Mouse (Mus musculus) myocyte (in vitro differentiated cells): ENCODE data around the gene Cemip2. TPM values are rescaled to one million over a fixed set of nuclear protein-coding genes. Genes with fewer than 3 reads are reported as not detected.

Experiments
- H3K27me3 ChIP-seq: one replicate; pipeline ENCODE4 v1.6.1; 2011; ENCODE audit not compliant: control insufficient read depth, insufficient read depth, insufficient read length
- H3K36me3 ChIP-seq: one replicate; pipeline ENCODE4 v1.6.1; 2011; ENCODE audit not compliant: control insufficient read depth, insufficient read depth
- H3K4me2 ChIP-seq: one replicate; pipeline ENCODE4 v1.6.1; 2011; ENCODE audit warnings: low read depth, control low read depth
- H3K4me3 ChIP-seq: one replicate; pipeline ENCODE4 v1.5.1; 2011; ENCODE audit warnings: mild to moderate bottlenecking, control low read depth, moderate library complexity
- H3K79me2 ChIP-seq: one replicate; pipeline ENCODE4 v1.6.1; 2011; ENCODE audit not compliant: control insufficient read depth, insufficient read depth
- H3ac ChIP-seq: one replicate; pipeline ENCODE4 v1.6.1; 2011; ENCODE audit not compliant: control insufficient read depth, insufficient read length
- CEBPB ChIP-seq: IDR thresholded peaks from 2 replicates; pipeline ENCODE4 v1.6.1; 2011; ENCODE audit warnings: mild to moderate bottlenecking, moderate library complexity; ENCODE audit not compliant: poor library complexity, insufficient read depth, severe bottlenecking
- E2F4 ChIP-seq: IDR thresholded peaks from one replicate; pipeline ENCODE4 v1.6.1; 2011; ENCODE audit warnings: mild to moderate bottlenecking, control low read depth, moderate library complexity; ENCODE audit not compliant: insufficient read depth
- MAX ChIP-seq: IDR thresholded peaks from one replicate; pipeline ENCODE4 v1.6.1; 2011; ENCODE audit warnings: low read depth, mild to moderate bottlenecking, control low read depth
- MYOD1 ChIP-seq, 3 experiments: IDR thresholded peaks; one replicate each; pipeline ENCODE4 v1.6.1; 2011; ENCODE audit warnings: control low read depth in 2 of 3, low read depth in 2 of 3, mild to moderate bottlenecking in 2 of 3, moderate library complexity in 1 of 3; ENCODE audit not compliant: insufficient read length in 2 of 3, control insufficient read depth in 1 of 3
- MYOG ChIP-seq, 3 experiments: IDR thresholded peaks; one replicate each; pipeline ENCODE4 v1.6.1; 2011; ENCODE audit warnings: control low read depth in 2 of 3, low read depth in 2 of 3, mild to moderate bottlenecking in 2 of 3; ENCODE audit not compliant: insufficient read length in 2 of 3, control insufficient read depth in 1 of 3, insufficient read depth in 1 of 3
- POLR2A ChIP-seq: IDR thresholded peaks from one replicate; pipeline ENCODE4 v1.6.1; 2011; ENCODE audit warnings: low read depth, mild to moderate bottlenecking, control low read depth, moderate library complexity; ENCODE audit not compliant: insufficient read length
- POLR2AphosphoS2 ChIP-seq: IDR thresholded peaks from one replicate; pipeline ENCODE4 v1.6.1; 2011; ENCODE audit warnings: low read depth, control low read depth; ENCODE audit not compliant: insufficient read length
- REST ChIP-seq: IDR thresholded peaks from one replicate; pipeline ENCODE4 v1.6.1; 2011; ENCODE audit warnings: mild to moderate bottlenecking, control low read depth, moderate library complexity; ENCODE audit not compliant: insufficient read depth, insufficient read length
- SRF ChIP-seq: IDR thresholded peaks from one replicate; pipeline ENCODE4 v1.6.1; 2011; ENCODE audit warnings: low read depth; ENCODE audit not compliant: control insufficient read depth, insufficient read length
- TCF12 ChIP-seq: IDR thresholded peaks from one replicate; pipeline ENCODE4 v1.6.1; 2011; ENCODE audit warnings: mild to moderate bottlenecking, control low read depth; ENCODE audit not compliant: poor library complexity, insufficient read depth, severe bottlenecking
- TCF3 ChIP-seq: IDR thresholded peaks from one replicate; pipeline ENCODE4 v1.6.1; 2011; ENCODE audit warnings: low read depth, control low read depth; ENCODE audit not compliant: insufficient read length
- USF1 ChIP-seq: IDR thresholded peaks from one replicate; pipeline ENCODE4 v1.6.1; 2011; ENCODE audit warnings: low read depth, mild to moderate bottlenecking, control low read depth, moderate library complexity
- polyA plus RNA-seq: library from polyadenylated mRNA; unstranded; fragments of >200 nt; fragmentation: generic; extraction: Trizol; gene quantifications from one replicate; pipeline ENCODE4 v1.2.1, GENCODE M21; 2012; ENCODE audit warnings: missing spikeins

The Cemip2 gene
- polyA plus RNA-seq, 1 experiment, result 14.5 TPM

- H3K27me3 ChIP-seq, result no peaks in the 10 kb centered on the region
- no peaks in the 10 kb centered on the region for H3K79me2 ChIP-seq
- no peak overlapping the region for H3K4me3 ChIP-seq
- peaks cover 50% of the 10 kb centered on the region for H3K36me3 ChIP-seq
- H3ac ChIP-seq, result no peak overlapping the region
- no peak overlapping the region for H3K4me2 ChIP-seq
- no peak for TF ChIP-seq E2F4
- TF ChIP-seq REST, result no peak
- no peak for TF ChIP-seq CEBPB
- TF ChIP-seq MYOD1 (IDR thresholded peaks at IDR 0.05; ENCODE audit: control insufficient read depth in 1 of 3, insufficient read length in 2 of 3, low read depth in 2 of 3), result no peak
- TF ChIP-seq POLR2AphosphoS2, result no peak
- TF ChIP-seq USF1, result no peak
- TF ChIP-seq TCF3, result no peak
- TF ChIP-seq MYOG (IDR thresholded peaks at IDR 0.05; ENCODE audit: control insufficient read depth in 1 of 3, insufficient read depth in 1 of 3, insufficient read length in 2 of 3, low read depth in 2 of 3), result no peak
- TF ChIP-seq MAX, result no peak
- TF ChIP-seq POLR2A, result no peak
- no peak for TF ChIP-seq SRF
- no peak for TF ChIP-seq TCF12
Observed at GRCm38 (mm10) chr19:21825128-21825885, 47.2 kb downstream of the Cemip2 start.

GRCm38 (mm10) chr19:21833416-21833992 is 55.4 kb downstream of the Cemip2 start:
- TF ChIP-seq POLR2A (no peak), REST (no peak)
- peaks cover 62% of the 10 kb centered on the region for H3K36me3 ChIP-seq
- no peaks in the 10 kb centered on the region for H3K27me3 ChIP-seq
- no peaks in the 10 kb centered on the region for H3K79me2 ChIP-seq
- no peak overlapping the region for H3K4me3 ChIP-seq
- no peak overlapping the region for H3ac ChIP-seq
- H3K4me2 ChIP-seq, result no peak overlapping the region

- TF ChIP-seq SRF (no peak), TCF3 (no peak), MYOG (IDR thresholded peaks at IDR 0.05; ENCODE audit: control insufficient read depth in 1 of 3, insufficient read depth in 1 of 3, insufficient read length in 2 of 3, low read depth in 2 of 3) (no peak), E2F4 (no peak), CEBPB (no peak)
- no peak overlapping the region for H3ac ChIP-seq
Observed at GRCm38 (mm10) chr19:21834952-21835351, 56.8 kb downstream of the Cemip2 start.

GRCm38 (mm10) chr19:21850721-21851120 is 72.6 kb downstream of the Cemip2 start:
- H3ac ChIP-seq, result no peak overlapping the region

More at GRCm38 (mm10) chr19:21834952-21835351, 56.8 kb downstream of the Cemip2 start:
- Histone ChIP-seq H3K79me2 (no peaks in the 10 kb centered on the region), H3K4me2 (no peak overlapping the region), H3K36me3 (peaks cover 62% of the 10 kb centered on the region), H3K27me3 (no peaks in the 10 kb centered on the region), H3K4me3 (no peak overlapping the region)

GRCm38 (mm10) chr19:21854526-21855228 is 76.5 kb downstream of the Cemip2 start:
- Histone ChIP-seq H3K79me2 (no peaks in the 10 kb centered on the region), H3K36me3 (peaks cover 51% of the 10 kb centered on the region), H3K4me2 (no peak overlapping the region), H3K4me3 (no peak overlapping the region), H3ac (no peak overlapping the region), H3K27me3 (no peaks in the 10 kb centered on the region)
- no peak for TF ChIP-seq MYOD1 (IDR thresholded peaks at IDR 0.05; ENCODE audit: control insufficient read depth in 1 of 3, insufficient read length in 2 of 3, low read depth in 2 of 3)
- TF ChIP-seq USF1, result no peak
- TF ChIP-seq MYOG (IDR thresholded peaks at IDR 0.05; ENCODE audit: control insufficient read depth in 1 of 3, insufficient read depth in 1 of 3, insufficient read length in 2 of 3, low read depth in 2 of 3), result no peak
- no peak for TF ChIP-seq CEBPB
- no peak for TF ChIP-seq TCF3
- TF ChIP-seq POLR2A, result no peak
- TF ChIP-seq POLR2AphosphoS2, result no peak
- TF ChIP-seq TCF12, result no peak
- no peak for TF ChIP-seq MAX
- TF ChIP-seq REST, result no peak
- TF ChIP-seq E2F4, result no peak
- no peak for TF ChIP-seq SRF

More at GRCm38 (mm10) chr19:21850721-21851120, 72.6 kb downstream of the Cemip2 start:
- TF ChIP-seq REST (no peak), MAX (no peak), POLR2A (no peak), CEBPB (no peak), USF1 (no peak)
- H3K4me2 ChIP-seq, result no peak overlapping the region
- H3K36me3 ChIP-seq, result peaks cover 40% of the 10 kb centered on the region
- H3K27me3 ChIP-seq, result no peaks in the 10 kb centered on the region
- no peak overlapping the region for H3K4me3 ChIP-seq
- no peaks in the 10 kb centered on the region for H3K79me2 ChIP-seq
